Mouse (Mus musculus) Patski (cell line): ENCODE data around the gene Rplp2. TPM values are rescaled to one million over a fixed set of nuclear protein-coding genes. Genes with fewer than 3 reads are reported as not detected.

ENCODE experiments used
- ATAC-seq: fragments of 100-300 bp; one replicate; pipeline ENCODE4 v1.8.0; 2021
- CTCF ChIA-PET: fragments of 350-600 bp; sonication (Branson Sonifier 250); formaldehyde crosslinking; loops from one replicate; lab custom pipeline; 2022; ENCODE audit warnings: inconsistent platforms; lab: Charles Lee
- POLR2A ChIA-PET: fragments of 350-600 bp; sonication (Branson Sonifier 250); formaldehyde crosslinking; loops from one replicate; lab custom pipeline; 2022; ENCODE audit warnings: antibody characterized with exemption, inconsistent platforms; lab: Charles Lee
- DNase-seq: peaks from one replicate; pipeline ENCODE4 v3.0.0-alpha.2; 2011; ENCODE audit warnings: low read depth, low spot score
- H3K27me3 ChIP-seq: fragments of 371-371 bp; one replicate; pipeline ENCODE4 v1.5.1; 2021
- CTCF ChIP-seq: fragments of 100-300 bp; IDR thresholded peaks from one replicate; pipeline ENCODE4 v1.5.1; 2021
- in situ Hi-C: fragments of 300-500 bp; cut with MboI; formaldehyde crosslinking; loops from 3 replicates; pipeline ENCODE4 v1.11.1; 2018; ENCODE audit warnings: low pct_unique_long_range_greater_than_20kb, mixed read lengths
- polyA plus RNA-seq: library from polyadenylated mRNA; unstranded; gene quantifications from one replicate; pipeline ENCODE4 v1.2.3, GENCODE M21; 2021

The Rplp2 gene
- polyA plus RNA-seq, 1 experiment from 2014 or later = 1,558 TPM

DNA sequence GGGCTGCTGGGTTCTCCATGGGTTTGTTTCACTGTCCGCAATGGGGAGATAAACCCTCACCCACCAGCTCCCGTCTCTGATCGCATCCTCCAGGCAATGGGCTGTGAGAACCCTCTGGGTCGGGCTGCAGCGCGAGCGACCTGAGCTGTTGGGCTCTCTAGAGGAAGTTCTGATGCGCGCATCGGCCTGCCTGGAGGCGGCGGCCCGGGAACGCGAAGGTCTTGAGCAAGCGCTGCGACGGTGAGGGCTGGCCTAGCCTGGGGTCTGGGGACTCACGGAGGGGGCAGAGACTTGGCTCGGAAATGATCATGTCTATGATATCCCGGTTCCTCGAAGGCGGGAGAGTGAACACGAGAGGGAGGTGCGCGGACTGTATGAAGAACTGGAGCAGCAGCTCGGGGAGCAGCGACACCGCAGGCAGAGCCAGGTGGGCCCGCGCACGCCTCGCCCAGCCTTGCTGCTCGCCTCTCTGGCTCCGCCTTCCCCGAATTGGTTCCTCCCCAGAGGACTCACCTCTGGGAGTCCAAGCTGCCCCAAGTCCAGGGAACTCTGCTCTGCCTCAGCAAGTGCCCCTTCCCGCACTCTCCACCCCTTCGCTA, 17.5 kb downstream of the Rplp2 start:
- ATAC-seq (no peak), DNase-seq (no peak)
- in situ Hi-C loops = loop anchor here (25.0 kb wide), 1 partner anchor 923 kb away; the partner anchor contains the start of genes Ctsd and Gm49369
- TF ChIP-seq CTCF = no peak
- POLR2A ChIA-PET = interaction anchor here (1.1 to 1.3 kb wide), 2 partner anchors 8 to 11 kb away, joined by 3 to 4 read pairs; partner anchors contain the start of genes Polr2l and Tspan4
- H3K27me3 ChIP-seq = no peaks in the 10 kb centered on the region
- CTCF ChIA-PET = no interaction called here

GRCm38 (mm10) chr7:141465388-141466044, 18.3 kb downstream of the Rplp2 start:
- CTCF ChIA-PET = no interaction called here
- H3K27me3 ChIP-seq = no peaks in the 10 kb centered on the region
- TF ChIP-seq CTCF = no peak

GRCm38 (mm10) chr7:141466045-141466394, 18.9 kb downstream of the Rplp2 start:
- ChIA-PET CTCF (interaction anchor here (1.0 to 3.7 kb wide), 3 partner anchors 9 to 59 kb away, joined by 3 to 16 read pairs (median 6); no protein-coding TSS in a partner anchor), POLR2A (interaction anchor here (0.9 to 3.6 kb wide), 5 partner anchors 9 to 75 kb away, joined by 3 to 47 read pairs (median 3); partner anchors contain the start of genes Pnpla2, Polr2l and Tspan4)
- H3K27me3 ChIP-seq = no peaks in the 10 kb centered on the region
- ATAC-seq (no peak), DNase-seq (no peak)
- no peak for TF ChIP-seq CTCF
- in situ Hi-C loops = loop anchor here (25.0 kb wide), 1 partner anchor 921 kb away; the partner anchor contains the start of genes Ctsd and Gm49369

More at GRCm38 (mm10) chr7:141465388-141466044, 18.3 kb downstream of the Rplp2 start:
- in situ Hi-C loops = loop anchor here (25.0 kb wide), 1 partner anchor 922 kb away; the partner anchor contains the start of genes Ctsd and Gm49369
- no peak for DNase-seq
- ATAC-seq = no peak
- POLR2A ChIA-PET = interaction anchor here (1.1 to 1.3 kb wide), 2 partner anchors 9 to 10 kb away, joined by 3 to 4 read pairs; partner anchors contain the start of genes Polr2l and Tspan4

GRCm38 (mm10) chr7:141466607-141467148, 19.5 kb downstream of the Rplp2 start:
- ChIA-PET POLR2A (interaction anchor here (0.9 to 5.2 kb wide), 5 partner anchors 10 to 75 kb away, joined by 3 to 64 read pairs (median 4); partner anchors contain the start of gene Pnpla2), CTCF (interaction anchor here (1.0 to 3.7 kb wide), 4 partner anchors 8 to 59 kb away, joined by 3 to 16 read pairs (median 4); no protein-coding TSS in a partner anchor)
- in situ Hi-C loops = loop anchor here (25.0 kb wide), 1 partner anchor 921 kb away; the partner anchor contains the start of genes Ctsd and Gm49369
- no peak for DNase-seq
- no peak for ATAC-seq
- no peak for TF ChIP-seq CTCF
- H3K27me3 ChIP-seq = no peaks in the 10 kb centered on the region

DNA sequence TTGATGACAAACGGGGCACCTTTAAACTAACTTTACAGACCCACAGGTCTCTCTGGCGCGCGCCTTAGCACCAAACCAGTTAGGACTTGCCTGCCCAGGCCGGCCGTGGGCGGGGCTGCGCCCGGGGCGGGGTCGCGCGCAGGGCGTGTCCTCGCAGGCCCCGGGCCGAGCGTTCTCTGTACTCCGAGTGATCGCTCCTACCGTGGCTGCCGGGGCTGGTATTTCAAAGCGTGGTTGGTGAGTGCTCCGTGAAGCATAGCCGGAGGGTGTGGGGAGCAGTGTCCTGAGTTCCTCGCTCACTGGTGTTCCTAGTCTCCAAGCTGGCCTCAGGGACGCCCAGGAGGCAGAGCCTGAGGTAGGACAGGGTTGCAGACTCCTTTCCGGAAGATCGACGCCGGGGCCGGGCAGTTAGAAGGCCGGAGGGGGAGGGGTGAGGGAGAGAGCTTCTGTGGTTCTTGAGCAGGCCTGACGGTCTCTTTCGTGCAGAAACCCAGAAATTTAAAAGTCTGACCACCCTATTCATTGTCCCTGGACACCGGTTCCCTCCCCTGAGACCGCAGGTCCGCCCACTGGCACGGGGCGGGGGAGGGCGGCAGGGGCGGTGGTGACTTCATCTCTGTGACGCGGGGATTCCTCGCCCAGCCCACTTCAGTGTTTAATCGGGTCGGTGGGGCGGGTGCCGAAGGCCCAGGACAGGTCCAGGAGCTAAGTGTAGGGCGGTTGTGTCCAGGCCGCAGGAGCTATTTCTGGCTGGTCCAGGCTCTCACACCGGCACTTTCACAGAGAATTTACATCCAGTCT, 20.3 kb downstream of the Rplp2 start, which contains the start of gene Cd151:
Gene Cd151, plus strand, starts transcription at position 163 of the 801 bp plus-strand sequence.
- ChIA-PET POLR2A (interaction anchor here (0.6 to 5.2 kb wide), 10 partner anchors 11 to 251 kb away, joined by 3 to 64 read pairs (median 3); partner anchors contain the start of genes Pnpla2 and Rplp2), CTCF (interaction anchor here (1.0 to 3.7 kb wide), 6 partner anchors 9 to 58 kb away, joined by 3 to 16 read pairs (median 8); no protein-coding TSS in a partner anchor)
- H3K27me3 ChIP-seq = no peaks in the 10 kb centered on the region
- DNase-seq (no peak), ATAC-seq (peak; percentile 53)
- no peak for TF ChIP-seq CTCF
- in situ Hi-C loops = loop anchor here (25.0 kb wide), 1 partner anchor 920 kb away; the partner anchor contains the start of genes Ctsd and Gm49369

GRCm38 (mm10) chr7:141468164-141468521, 21.0 kb downstream of the Rplp2 start:
- ChIA-PET CTCF (interaction anchor here (1.1 to 3.7 kb wide), 6 partner anchors 9 to 57 kb away, joined by 3 to 16 read pairs (median 12); no protein-coding TSS in a partner anchor), POLR2A (interaction anchor here (0.6 to 5.2 kb wide), 10 partner anchors 11 to 252 kb away, joined by 3 to 64 read pairs (median 3); partner anchors contain the start of genes Pnpla2 and Rplp2)
- ATAC-seq = no peak
- no peak for DNase-seq
- in situ Hi-C loops = loop anchor here (25.0 kb wide), 1 partner anchor 919 kb away; the partner anchor contains the start of genes Ctsd and Gm49369
- no peak for TF ChIP-seq CTCF
- H3K27me3 ChIP-seq = no peaks in the 10 kb centered on the region

DNA sequence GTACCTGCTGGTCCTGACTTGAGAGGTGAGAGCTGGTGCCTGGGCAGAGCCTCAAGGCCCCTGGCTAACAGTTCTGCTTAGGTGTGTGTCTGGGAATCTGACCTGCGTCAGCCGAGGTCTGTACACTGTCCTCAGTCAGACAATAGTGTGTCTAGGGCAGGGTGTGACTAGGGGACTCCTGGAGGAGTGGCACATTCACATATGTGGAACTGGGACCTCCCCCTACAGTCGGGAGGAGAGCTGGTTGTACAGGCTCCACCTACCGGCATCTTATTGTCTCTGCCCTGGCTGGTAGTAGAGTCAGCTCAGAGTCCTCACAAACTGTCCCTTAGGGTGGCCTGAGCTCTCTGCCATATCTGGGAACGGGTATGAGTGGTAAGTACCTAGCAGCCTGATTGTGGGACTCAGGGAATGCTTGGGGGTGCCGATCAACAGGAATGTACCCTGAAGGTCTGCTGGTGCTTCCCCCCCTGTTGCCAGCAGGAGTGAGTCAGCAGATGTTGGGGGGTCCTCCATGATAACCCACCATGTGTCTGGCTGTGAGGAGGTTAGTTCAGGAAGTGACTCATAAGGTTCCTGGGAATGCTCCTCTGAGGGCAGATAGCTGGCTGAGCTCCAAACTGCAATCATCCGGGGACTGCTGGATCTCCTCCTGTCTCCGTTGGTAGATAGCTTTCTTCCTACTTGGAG, 21.5 kb downstream of the Rplp2 start:
- DNase-seq = no peak
- no peak for TF ChIP-seq CTCF
- no peaks in the 10 kb centered on the region for H3K27me3 ChIP-seq
- POLR2A ChIA-PET = interaction anchor here (0.7 to 5.2 kb wide), 9 partner anchors 10 to 252 kb away, joined by 3 to 64 read pairs (median 3); partner anchors contain the start of genes Pnpla2 and Rplp2
- in situ Hi-C loops = loop anchor here (25.0 kb wide), 1 partner anchor 919 kb away; the partner anchor contains the start of genes Ctsd and Gm49369
- CTCF ChIA-PET = interaction anchor here (0.7 to 3.7 kb wide), 9 partner anchors 9 to 202 kb away, joined by 3 to 16 read pairs (median 4); no protein-coding TSS in a partner anchor
- ATAC-seq = peak; percentile 61

- no peak for TF ChIP-seq CTCF
- POLR2A ChIA-PET = interaction anchor here (1.4 to 5.2 kb wide), 3 partner anchors 10 to 25 kb away, joined by 4 to 64 read pairs (median 47); partner anchors contain the start of gene Pnpla2
Observed at GRCm38 (mm10) chr7:141469352-141469751, 22.2 kb downstream of the Rplp2 start.

More at GRCm38 (mm10) chr7:141469352-141469751, 22.2 kb downstream of the Rplp2 start:
- ATAC-seq = no peak
- CTCF ChIA-PET = interaction anchor here (0.7 to 3.7 kb wide), 10 partner anchors 8 to 201 kb away, joined by 3 to 16 read pairs (median 6); no protein-coding TSS in a partner anchor
- in situ Hi-C loops = loop anchor here (25.0 kb wide), 1 partner anchor 918 kb away; the partner anchor contains the start of genes Ctsd and Gm49369
- H3K27me3 ChIP-seq = no peaks in the 10 kb centered on the region
- no peak for DNase-seq
